Mouse (Mus musculus): ENCODE results near the gene Dync1li1.

The Dync1li1 gene

DNA sequence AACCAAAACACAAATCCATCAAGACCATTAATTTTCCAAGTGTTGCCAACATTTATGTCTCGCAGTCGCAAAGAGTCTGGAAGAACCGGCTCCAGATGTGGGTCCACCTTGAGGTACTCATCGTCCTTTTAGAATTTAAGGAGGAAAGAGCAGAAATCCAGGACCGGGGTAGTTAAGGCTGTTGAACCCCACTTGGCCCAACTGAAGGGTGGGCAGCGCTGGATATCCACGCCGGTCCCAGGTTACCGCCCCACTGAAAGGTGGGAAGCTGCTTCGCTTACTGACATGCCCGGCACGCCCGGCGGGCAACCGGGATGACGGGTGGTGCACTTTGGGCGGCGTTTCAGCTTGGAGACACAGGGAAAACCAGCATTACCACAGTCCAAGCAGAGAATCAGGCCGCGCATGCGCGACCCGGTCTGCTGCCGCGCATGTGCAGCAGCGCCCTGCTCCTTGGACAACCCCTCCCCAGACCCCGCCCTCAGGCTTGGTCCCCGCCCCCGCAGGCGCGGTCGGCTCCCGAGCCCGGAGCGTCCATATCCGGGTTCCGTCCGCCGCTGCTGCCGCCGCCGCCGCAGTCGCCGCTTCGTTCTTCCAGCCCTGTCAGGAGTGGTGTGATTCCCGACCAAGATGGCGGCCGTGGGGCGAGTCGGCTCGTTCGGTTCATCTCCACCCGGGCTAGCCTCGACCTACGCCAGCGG is at the start of gene Dync1li1:
Dync1li1 (plus strand) TSS at position 539 of the 701 bp plus-strand sequence.
- DNase-seq (ENCODE audit: inconsistent ontology term), result peak; percentile 98

DNA sequence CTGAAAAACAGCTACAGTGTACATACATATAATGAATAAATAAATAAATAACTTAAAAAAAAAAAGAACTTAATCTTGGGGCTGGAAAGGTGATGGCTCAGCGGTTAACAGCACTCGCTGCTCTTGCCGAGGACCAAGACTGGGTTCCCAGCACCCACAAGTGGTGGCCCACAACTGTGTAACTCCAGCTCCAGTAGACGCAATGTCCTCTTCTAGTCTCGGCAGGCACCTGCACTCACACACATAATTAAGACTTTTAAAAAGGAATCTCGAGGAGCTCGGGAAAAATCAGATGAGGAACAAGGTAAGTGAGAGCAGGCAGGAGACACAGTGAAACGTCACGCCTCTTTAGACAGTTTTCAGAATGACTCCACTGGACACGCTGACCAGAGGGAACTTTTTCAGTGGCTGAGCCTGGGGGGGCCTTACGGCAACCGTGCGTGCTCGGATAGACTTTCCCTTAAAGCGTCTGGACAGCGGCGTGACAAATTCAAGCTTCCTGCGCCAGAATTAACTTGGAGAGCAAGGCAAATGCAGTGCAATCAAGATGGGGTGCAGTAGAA is 49.3 kb upstream of the Dync1li1 start:
- no peak for DNase-seq (ENCODE audit: inconsistent ontology term)

DNA sequence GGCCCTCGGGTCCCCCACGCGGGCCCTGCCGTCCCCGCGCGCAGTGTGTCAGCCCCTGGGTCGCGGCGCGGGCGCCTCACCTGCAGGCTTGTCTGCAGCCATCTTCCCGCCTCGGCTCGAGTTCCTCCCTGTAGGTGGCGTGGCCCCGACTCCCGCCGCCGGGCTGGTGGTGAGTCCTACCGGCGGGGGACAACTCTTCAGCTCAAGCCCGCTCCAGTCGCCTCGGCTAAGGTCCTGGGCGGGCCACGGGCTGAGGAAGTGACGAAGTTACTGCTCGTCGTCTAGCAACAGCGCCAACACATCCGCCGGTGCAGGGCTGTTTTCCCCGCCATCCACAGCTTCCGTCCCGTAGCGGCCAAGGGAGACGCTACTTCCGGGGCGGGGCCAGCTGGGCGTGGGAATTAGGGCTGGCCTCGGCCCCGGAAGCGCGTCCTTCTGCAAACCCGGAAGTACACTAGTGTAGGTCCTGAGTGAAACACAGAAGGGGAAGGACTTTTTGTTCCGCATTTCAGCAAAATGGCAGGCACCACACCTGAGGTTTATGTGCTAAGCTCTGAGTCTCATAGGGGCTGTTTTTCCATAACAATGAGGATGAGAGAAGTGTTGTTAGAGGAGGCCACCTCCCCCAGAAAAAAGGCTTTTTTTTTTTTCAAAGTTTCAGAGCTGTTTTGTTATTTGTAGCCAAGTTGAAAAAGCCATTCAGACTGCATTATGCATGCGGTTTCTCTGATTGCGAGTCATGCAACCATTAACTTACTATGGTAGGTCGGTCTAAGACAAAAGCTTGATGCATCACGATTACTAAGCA is 48.5 kb upstream of the Dync1li1 start, which contains the start of gene Cnot10:
Cnot10 (minus strand) TSS at position 346 of the 808 bp plus-strand sequence.
- DNase-seq (ENCODE audit: inconsistent ontology term), result peak; percentile 99

DNA sequence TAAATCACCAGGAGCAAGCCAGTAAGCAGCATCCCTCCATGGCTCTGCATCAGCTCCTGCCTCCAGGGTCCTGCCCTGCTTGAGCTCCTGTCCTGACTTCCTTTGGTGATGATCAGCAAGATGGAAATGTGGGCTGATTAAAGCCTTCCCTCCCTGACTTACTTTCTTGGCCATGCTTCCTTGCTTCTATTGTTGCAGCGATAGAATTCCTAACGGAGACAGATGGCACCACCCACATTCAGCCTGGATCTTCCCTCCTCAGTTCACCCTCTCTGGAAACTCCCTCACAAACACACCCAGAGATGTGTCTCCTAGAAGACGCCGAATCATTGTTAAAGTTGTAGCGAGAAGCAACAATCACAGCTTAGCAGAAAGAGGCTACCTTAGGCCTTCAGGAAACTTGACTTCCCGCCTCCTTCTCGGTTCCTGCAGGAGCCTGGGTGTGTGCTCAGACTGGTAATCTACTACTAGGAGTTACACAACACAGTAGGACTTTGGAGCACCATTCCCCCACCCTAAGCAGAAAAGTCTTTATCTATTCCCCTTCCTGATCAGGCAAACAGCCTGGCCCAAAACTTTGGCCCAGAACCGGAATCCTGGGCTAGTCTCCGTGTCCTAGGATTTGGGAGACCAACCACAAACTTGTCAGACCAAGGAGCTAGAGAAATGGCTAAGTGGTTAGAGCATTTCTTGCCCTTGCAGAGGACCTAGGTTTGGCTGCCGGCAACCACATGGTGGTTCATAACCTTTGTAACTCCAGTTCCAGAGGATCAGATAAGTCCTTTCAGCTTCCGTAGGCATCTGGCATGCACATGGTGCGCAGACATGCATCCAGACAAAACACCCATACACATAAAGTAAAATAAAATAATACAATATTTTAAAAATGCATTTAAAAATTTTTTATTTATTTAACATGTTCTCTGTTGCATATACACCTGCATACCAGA is 41.8 kb upstream of the Dync1li1 start:
- no peak for DNase-seq (ENCODE audit: inconsistent ontology term)

DNA sequence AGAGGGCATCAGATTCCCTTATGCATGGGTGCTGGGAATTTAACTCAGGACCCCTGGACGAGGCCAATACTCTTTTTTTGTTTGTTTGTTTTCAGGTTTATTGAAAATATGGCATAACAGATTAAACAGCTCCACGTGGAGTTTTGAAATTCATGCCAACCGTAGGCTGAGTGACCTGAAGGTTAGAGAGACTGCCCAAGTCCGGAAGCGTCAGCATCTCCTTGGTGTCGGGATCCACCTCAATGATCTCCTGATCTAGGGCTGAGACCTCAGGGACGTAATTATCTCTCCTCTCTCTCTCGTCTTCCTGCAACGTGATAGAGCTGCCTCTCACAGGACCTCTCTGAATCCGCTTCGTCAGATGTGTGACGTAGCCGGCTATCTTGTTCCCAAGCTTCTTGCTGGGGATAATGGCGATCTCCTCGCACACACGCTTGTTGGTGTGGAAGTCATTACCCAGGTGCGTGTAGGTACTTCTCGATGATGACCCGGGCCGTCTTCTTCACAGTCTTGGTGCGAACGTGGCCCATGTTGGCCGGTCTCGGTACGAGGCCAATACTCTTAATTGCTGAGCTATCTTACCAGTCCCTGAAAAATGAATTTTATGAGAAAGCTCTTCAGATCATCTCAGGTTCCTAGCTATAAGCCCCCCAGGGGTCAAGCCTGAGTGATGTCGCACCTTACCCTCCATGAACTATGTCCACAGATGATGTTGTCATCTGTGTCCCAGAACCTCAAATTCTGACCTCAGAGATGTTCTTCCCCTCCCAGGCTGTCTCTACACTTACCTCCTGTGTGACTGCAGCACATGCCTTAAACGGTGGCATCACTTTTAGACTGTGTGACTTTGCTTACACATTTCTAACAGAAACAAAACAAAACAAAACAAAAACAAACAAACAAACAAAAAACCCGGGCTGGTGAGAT is 40.8 kb upstream of the Dync1li1 start:
- DNase-seq (ENCODE audit: inconsistent ontology term), result no peak

DNA sequence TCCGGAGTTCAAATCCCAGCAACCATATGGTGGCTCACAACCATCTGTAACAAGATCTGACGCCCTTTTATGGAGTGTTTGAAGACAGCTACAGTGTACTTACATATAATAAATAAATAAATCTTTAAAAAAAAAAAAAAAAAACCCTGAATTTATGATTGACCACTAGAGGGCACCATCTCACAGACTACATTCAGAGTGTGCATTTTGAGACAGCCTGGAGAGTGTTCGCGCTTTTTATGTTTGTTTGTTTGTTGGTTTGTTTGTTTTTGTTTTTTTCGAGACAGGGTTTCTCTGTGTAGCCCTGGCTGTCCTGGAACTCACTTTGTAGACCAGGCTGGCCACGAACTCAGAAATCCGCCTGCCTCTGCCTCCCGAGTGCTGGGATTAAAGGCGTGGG is 40.1 kb upstream of the Dync1li1 start:
- DNase-seq (ENCODE audit: inconsistent ontology term), result peak; percentile 56

DNA sequence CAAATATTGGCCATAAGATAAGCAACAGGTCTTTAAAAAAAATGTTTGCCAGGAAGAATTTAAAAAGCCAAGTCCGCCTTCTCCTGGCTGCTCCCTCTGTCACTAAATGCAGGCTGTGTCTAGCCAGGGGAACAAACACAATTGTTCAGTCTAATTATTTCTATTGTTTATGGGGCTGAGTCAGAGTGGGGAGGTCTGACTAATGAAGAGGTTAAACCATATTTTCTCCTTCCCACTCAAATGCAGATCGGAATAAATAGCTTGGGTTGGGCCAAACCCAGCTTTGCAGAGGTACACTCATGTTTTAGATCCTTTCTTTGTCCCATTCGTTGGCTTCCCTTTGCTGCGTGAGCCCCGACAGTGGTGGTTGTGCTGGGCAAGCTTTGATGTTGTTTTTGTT is 39.2 kb upstream of the Dync1li1 start:
- DNase-seq (ENCODE audit: inconsistent ontology term), result peak; percentile 65

DNA sequence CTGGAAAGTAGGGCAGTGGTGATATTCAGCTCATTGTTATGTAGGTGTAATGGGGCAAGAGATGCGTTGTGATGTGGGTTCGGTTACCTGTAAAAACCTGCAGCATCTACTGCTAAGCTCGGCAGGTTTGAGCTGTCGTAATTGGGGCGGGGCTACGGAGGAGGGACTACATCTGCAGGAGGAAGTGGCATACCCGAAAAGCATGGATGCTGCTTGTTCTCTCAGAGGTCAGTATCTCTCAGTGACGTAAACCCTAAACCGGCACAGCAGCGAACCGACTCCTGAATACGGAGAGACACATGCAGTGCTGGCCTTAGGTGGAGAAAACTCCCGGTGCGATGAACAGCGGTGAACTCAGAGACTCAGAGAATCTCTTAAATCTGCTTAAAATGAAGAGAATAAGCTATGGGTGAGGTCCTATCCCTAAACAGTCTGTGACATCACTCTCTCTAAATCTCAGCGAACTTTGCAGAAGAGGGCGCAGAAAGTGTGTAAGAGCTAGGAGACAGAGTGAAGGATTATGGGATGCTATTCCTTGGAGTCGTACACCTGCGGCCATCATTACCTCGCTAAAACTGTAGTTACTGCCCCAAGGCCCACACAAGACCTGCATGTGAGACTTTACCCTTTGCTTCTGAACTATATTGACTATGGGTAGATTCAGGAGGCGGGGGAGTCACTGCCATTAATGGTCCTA is 37.5 kb upstream of the Dync1li1 start:
- DNase-seq (ENCODE audit: inconsistent ontology term), result no peak

DNA sequence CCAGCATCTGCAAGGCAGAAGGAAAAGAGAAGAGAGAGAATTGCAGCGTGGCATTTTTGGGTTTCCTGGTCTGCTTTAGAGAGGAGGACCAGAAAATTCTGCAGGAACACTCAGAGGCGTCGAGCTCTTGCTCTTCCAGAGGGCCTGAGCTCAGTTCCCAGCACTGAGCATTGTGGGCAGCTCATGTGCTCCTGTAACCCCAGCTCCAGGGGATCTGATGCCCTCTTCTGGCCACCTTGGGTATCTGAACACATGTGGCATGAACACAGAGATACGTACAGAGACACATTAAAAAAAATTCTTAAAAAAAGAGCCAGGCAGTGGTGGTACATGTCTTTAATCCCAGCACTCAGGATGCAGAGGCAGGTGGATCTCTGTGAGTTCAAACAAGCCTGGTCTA is 33.2 kb upstream of the Dync1li1 start:
- no peak for DNase-seq (ENCODE audit: inconsistent ontology term)

DNA sequence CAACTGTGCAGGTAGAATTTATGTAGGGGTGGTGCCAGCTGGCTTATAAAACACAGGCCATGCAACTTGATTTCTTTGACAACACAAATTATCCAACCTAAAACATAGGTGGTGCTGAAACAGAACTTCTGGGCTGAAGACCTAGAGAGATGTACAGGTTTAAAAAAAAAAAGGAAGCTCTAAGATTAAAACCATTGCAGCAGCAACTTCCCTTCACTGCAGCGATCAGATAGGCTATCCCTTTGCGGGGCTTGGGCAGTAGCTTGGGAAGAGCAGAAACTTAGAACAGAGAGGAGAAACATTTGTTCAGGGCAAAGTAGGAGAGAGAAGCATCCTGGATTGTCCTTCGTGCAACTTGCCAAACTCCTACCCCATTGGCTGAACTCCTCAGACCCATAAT is 31.9 kb upstream of the Dync1li1 start:
- DNase-seq (ENCODE audit: inconsistent ontology term), result no peak

DNA sequence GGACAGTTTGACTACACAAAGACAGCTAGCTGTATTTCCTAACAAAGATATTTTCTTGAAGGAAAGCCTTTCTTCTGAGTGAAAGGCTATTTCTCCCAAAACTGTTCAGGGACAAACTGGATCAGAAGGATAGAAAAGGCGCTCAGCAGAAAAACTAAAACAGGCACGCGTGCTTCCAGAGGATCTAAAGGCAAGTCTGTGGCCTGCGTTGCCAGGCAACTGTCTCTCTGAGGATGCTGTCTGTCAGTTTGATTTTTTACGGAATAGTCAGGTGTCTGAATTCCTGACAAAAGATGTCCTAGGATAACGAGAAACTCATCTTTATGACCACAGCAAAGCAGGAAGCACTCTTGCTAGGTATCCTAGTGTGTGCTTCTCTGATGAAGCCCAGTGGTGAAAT is 28.1 kb upstream of the Dync1li1 start:
- DNase-seq (ENCODE audit: inconsistent ontology term), result no peak

DNA sequence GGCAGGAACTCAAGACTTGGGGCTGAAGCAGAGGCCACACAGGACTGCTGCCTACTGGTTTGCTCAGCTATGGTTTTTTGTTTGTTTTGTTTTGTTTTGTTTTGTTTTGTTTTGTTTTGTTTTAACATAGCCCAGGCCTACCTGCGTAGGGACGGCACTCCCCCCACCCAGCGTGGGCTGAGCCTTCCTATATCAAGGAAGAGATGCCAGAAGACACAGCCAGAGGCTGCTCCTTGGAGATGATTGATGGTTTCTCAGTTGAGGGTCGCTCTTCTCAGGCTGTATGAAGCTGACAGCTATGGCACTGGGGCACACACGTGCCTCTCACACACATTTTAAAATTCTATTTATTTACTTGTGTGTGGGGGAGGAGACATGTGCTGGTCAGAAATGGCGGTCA is 27.6 kb upstream of the Dync1li1 start:
- no peak for DNase-seq (ENCODE audit: inconsistent ontology term)

DNA sequence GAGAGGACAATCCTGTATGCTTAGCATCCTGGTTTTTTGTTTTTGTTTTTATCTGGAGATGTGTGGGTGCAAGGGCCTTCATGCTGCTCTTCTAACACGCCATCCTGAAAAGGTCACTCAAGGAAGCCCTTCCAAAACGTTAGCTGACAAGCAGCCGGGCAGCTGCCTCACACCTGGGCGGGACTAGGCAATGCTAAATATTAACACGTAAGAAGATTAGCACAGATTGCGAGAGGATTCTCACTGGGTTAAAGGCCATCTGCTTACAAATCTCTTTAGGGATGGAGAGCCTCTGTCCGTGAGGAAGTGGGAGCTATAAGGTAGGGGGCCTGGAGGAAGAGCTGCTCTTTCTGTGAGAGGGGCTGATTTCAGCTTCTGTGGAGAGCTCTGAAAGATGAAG is 26.6 kb upstream of the Dync1li1 start:
- DNase-seq (ENCODE audit: inconsistent ontology term), result no peak

DNA sequence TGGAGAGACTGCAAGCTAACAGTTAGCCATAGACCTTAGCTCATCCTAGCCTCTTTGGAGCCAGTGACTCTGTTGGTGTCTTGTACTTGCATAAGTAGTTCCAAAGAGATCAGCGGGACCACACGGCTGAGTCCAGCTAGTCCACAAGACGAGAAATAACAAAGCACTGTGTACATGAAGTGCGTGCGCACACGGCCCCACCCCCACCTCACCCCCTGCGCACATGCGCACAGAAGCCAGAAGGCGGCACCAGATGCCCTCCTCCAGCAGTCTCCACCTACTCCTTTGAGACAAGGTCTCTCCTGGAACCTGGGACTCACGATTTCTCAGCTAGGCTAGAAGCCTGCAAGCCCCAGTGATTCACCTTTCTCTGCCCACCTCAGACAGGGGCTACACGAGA is 24.8 kb upstream of the Dync1li1 start:
- no peak for DNase-seq (ENCODE audit: inconsistent ontology term)

DNA sequence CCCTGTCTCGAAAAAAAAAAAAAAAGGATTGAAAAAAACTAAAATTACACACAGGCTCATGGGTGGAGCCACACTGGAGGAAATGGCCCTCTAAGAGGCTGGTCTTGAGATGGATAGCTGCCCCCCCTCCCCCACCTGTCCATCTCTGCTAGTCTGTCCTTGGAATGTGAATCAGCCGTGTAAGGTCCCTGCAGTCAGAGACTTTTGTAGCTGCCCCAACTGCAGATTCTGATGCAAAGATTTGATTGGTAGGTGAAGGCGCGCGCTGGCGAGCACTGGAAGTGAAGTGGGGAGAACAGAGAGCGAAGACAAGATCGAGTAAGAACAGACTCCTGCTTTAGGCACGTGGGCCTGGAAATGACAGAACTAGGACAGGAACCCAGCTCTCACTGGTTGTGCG is 21.7 kb upstream of the Dync1li1 start:
- DNase-seq (ENCODE audit: inconsistent ontology term), result no peak

DNA sequence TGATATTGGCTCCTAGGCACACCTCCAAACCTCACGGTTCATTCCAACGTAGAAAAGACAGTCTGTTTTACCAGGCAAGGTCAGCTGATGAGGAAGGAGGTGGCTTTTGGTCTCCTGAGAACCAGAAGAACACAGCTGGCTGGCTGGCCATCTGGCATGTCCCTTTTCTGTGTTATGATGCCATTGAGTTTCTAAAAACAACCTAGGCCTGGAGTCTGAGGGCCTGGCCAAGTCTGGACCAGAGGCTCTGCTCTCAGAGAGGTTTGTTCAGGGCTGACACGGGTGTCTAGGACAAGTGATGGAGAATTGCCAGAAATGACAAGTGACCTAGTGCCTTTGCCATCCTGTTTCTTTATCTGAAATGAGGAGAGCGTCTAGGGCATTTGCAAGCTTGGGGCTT is 20.5 kb upstream of the Dync1li1 start:
- no peak for DNase-seq (ENCODE audit: inconsistent ontology term)

DNA sequence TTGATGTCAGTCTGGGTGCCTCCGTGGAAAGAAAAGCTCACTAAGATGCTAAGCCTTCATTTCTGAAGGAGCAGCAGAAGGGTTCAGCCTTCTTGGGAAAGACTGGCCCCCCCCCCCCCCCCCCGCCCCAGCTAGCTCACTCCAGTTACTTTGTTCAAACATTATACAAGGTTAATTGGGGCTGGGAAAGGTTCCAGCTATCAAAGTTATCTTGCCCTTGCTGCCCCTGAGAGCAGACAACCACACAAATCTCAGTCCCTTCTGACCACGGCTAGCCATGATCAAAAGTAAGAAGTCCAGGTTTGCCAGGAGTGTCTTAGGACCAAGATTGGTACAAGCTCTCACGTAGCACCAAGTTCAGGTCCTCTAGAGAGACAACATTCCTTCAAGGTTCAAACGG is 19.6 kb upstream of the Dync1li1 start:
- DNase-seq (ENCODE audit: inconsistent ontology term), result no peak

DNA sequence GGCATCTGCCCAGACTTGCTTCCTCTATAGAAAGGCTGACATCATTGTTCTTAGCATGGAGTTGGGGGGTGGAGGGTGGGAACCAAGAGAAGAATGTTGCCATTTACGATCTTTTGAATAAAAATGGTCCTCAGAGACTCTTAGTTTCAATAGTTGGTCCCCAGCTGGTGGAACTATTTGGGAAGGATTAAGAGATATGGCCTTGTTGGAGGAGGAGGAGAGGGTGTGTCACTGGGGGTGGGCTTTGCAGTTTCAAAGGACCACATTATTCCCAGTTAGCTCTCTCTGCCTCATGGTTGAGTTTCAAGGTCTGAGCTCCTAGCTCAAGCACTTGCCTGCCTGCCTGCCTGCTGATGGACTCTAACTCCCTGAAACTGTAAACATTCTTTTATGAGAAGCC is 16.6 kb upstream of the Dync1li1 start:
- no peak for DNase-seq (ENCODE audit: inconsistent ontology term)

DNA sequence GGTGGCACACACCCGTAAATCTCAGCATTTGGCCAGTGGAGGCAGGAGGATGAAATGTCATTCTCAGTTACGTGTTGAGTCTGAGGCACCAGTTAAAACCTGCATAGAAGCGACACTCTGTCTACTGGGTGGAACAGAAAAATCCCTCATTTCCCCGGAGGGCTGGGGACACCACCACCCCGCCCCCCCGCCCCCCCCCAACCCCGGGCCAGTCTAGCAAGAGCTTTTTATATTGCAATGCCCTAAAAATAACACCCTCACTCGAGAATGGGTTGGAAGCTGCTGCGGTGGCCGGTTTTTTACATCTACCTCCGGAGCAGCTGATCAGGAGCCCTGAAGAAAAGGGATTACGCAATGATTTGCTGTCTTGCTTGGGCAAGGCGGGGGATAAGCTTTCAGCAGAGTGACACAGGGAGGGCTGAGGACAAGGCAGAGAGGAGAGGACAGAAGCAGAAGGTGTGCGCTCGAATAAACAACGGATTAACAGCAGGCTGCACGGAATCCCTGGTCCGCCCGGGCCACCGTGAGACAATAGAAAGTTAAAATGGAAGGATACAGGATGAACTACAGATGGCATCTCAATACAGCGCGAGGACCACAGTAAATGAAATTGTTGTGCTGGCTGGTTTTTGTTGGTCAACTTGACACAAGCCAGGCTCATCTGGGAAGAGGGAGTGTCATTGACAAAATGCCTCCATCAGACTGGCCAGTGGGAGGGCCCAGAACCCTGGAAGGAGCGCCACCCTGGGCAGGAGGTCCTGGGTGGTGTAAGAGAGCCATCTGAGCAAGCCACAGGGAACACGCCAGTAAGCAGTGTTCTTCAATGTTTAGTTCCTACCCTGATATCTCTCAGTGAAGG is 15.7 kb upstream of the Dync1li1 start:
- DNase-seq (ENCODE audit: inconsistent ontology term), result peak; percentile 41
